Comparison of ENCODE assay signal across 9 mouse cellular contexts in the genomic region with DNA sequence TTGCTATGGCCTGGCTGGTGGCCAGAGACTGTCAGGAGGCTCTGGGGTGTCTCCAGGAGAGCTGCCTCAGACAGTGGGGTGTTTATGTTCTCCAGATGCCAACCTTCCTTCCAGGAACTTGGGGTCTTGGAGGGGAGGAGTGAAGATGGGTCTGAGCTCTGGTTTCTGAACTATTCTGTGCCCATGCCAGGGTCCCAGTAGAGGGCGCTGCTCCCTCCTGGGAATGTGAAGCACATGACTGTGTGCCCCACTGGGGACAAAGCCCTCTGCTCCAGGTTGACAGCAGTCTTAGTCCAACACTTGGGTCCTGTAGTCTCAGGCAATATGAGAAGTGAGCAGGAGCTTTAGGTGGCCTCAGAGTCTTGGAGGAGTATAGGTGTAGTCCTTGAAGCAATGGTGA. TPM values are rescaled to one million over a fixed set of nuclear protein-coding genes. Genes with fewer than 3 reads are reported as not detected.
DNase-seq lines count a peak whose midpoint lies in the region; ATAC-seq and TF ChIP-seq lines count a peak whose summit lies in the region.
"Had no signal": no experiment of that assay in that cellular context is flagged by ENCODE, and none has a peak within 500 bp of the region (broad histone marks: within the 10 kb centered on the region; RNA-seq: fewer than 3 reads in every experiment).

No protein-coding gene starts in this region.

- no peak overlapping the region for H3K9ac ChIP-seq in kidney, embryonic 14.5 days (ENCODE audit: low read depth, low read length)
- H3K9ac ChIP-seq in ES-E14 (ENCODE audit: insufficient read depth, low read depth, low read length, poor library complexity, severe bottlenecking), result no peak overlapping the region

- H3K4me1 ChIP-seq in kidney, embryonic 14.5 days (ENCODE audit: control insufficient read depth, insufficient read depth, low read length), result no peaks in the 10 kb centered on the region
- peaks cover 0 to 2% of the 10 kb centered on the region in 2 experiments; a peak in 1 of 4 replicates for H3K4me1 ChIP-seq in ES-E14 (ENCODE audit: control insufficient read depth in 2 of 2, insufficient read depth in 2 of 2, low read length in 2 of 2, poor library complexity in 1 of 2)
- peaks cover 6% of the 10 kb centered on the region; the same call in 1 of the 2 replicates for H3K4me1 ChIP-seq in embryonic facial prominence, embryonic 10.5 days

- no peaks in the 10 kb centered on the region for H3K9me3 ChIP-seq in kidney, embryonic 14.5 days (ENCODE audit: control insufficient read depth, low read length)
- H3K9me3 ChIP-seq in ES-E14 (ENCODE audit: control insufficient read depth, insufficient read depth, low read depth, low read length), result no peaks in the 10 kb centered on the region
- no peaks in the 10 kb centered on the region for H3K9me3 ChIP-seq in embryonic facial prominence, embryonic 10.5 days

- no peaks in the 10 kb centered on the region for H3K27me3 ChIP-seq in kidney, embryonic 14.5 days (ENCODE audit: control insufficient read depth, insufficient read depth, low read length)
- H3K27me3 ChIP-seq in embryonic facial prominence, embryonic 10.5 days (replicated peaks; ENCODE audit: low read depth, poor library complexity, severe bottlenecking), result no peaks in the 10 kb centered on the region

- no peak; the same call in 1 of the 2 replicates for ATAC-seq in kidney, embryonic 14.5 days (ENCODE audit: low FRiP score, low TSS enrichment)

- no peaks in the 10 kb centered on the region for H3K36me3 ChIP-seq in kidney, embryonic 14.5 days (ENCODE audit: control insufficient read depth, insufficient read depth, low read length)
- H3K36me3 ChIP-seq in ES-E14 (ENCODE audit: control insufficient read depth, insufficient read depth, low read length, poor library complexity, severe bottlenecking), result no peaks in the 10 kb centered on the region
- no peaks in the 10 kb centered on the region for H3K36me3 ChIP-seq in embryonic facial prominence, embryonic 10.5 days (replicated peaks)

- peak; percentile 65 for DNase-seq in kidney, adult 18-20 months
- DNase-seq in ES-E14 (ENCODE audit: low read depth, low spot score), result peak; percentile 54
- peak; percentile 43 for DNase-seq in embryonic facial prominence, embryonic 10.5 days (ENCODE audit: low spot score)
- DNase-seq in mesoderm, embryonic 11.5 days (ENCODE audit: low read depth, low spot score), result peak; percentile 36
- DNase-seq in urinary bladder, postnatal 14 days (ENCODE audit: low spot score), result no peak
- DNase-seq in layer of hippocampus, postnatal 14 days (ENCODE audit: low spot score in 2 of 2), result no peak

- WGBS in kidney, embryonic 14.5 days, result 6% methylated on average over 1 of the region's 1 CpGs
- WGBS in embryonic facial prominence, embryonic 10.5 days, result 5% methylated on average over 1 of the region's 1 CpGs

- no peak overlapping the region for H3K4me3 ChIP-seq in kidney, embryonic 14.5 days (ENCODE audit: low read length)
- no peak overlapping the region for H3K4me3 ChIP-seq in ES-E14 (ENCODE audit: insufficient read depth in 1 of 2, low read depth in 1 of 2, low read length in 2 of 2, poor library complexity in 1 of 2, severe bottlenecking in 1 of 2)
- no peak overlapping the region for H3K4me3 ChIP-seq in embryonic facial prominence, embryonic 10.5 days

- H3K4me2 ChIP-seq in kidney, embryonic 14.5 days (replicated peaks; ENCODE audit: low read depth, low read length), result no peak overlapping the region

- in situ Hi-C loops in ES-E14 (cut with MboI; ENCODE audit: low sequenced_read_pairs in 2 of 2, unreplicated experiment in 2 of 2), result no loop called here

- H3K27ac ChIP-seq in kidney, embryonic 14.5 days (ENCODE audit: low read depth, low read length), result no peak overlapping the region
- no peak overlapping the region for H3K27ac ChIP-seq in ES-E14 (ENCODE audit: insufficient read depth, low read depth, low read length, poor library complexity, severe bottlenecking)
- no peak overlapping the region for H3K27ac ChIP-seq in embryonic facial prominence, embryonic 10.5 days (replicated peaks)

TF ChIP-seq in ES-E14, 5 proteins besides CTCF, POLR2A, EP300 and RAD21:
- TF ChIP-seq CHD2 (IDR thresholded peaks at IDR 0.05; ENCODE audit: low read depth, low read length) (no peak), ZC3H11A (IDR thresholded peaks at IDR 0.05; ENCODE audit: borderline replicate concordance, low read depth, low read length) (no peak), MAFK (IDR thresholded peaks at IDR 0.05; ENCODE audit: insufficient read depth, low read depth, low read length) (no peak), HCFC1 (IDR thresholded peaks at IDR 0.05; ENCODE audit: borderline replicate concordance, insufficient read depth, low read length) (no peak), ZNF384 (IDR thresholded peaks at IDR 0.05; ENCODE audit: low read depth, low read length) (no peak)

RNA-seq across cellular contexts. Expression of a gene that starts 11.5 kb away (rescaled TPM):
- polyA plus RNA-seq in kidney, embryonic 14.5 days (2014; fragmentation: Nextera tagmentation; extraction: Ambion mirVana), result 0.37 and 0.64 TPM in 2 replicates
- total RNA-seq in ES-E14 (2012; rRNA removed), result 1.2 and 2.4 TPM in 2 replicates
- polyA plus RNA-seq in embryonic facial prominence, embryonic 10.5 days (2016; fragmentation: Nextera tagmentation; extraction: Ambion mirVana), result 1.4 and 2.3 TPM in 2 replicates
- total RNA-seq in layer of hippocampus, postnatal 14 days (2021), result 10 to 100 TPM; 46.3 to 46.7 TPM

RNA-seq across cellular contexts. Expression of a gene that starts 29.6 kb away (rescaled TPM):
- 36.7 and 56.5 TPM in 2 replicates for polyA plus RNA-seq in kidney, embryonic 14.5 days (2014; fragmentation: Nextera tagmentation; extraction: Ambion mirVana)
- 9.2 and 11.6 TPM in 2 replicates for total RNA-seq in ES-E14 (2012; rRNA removed)
- polyA plus RNA-seq in embryonic facial prominence, embryonic 10.5 days (2016; fragmentation: Nextera tagmentation; extraction: Ambion mirVana), result 91.0 and 97.4 TPM in 2 replicates
- 10 to 100 TPM; 50.6 to 52.1 TPM for total RNA-seq in layer of hippocampus, postnatal 14 days (2021)

RNA-seq across cellular contexts. Expression of a gene that starts 32.7 kb away (rescaled TPM):
- 0.54 TPM in 1 of 2 replicates, not detected in the other for polyA plus RNA-seq in kidney, embryonic 14.5 days (2014; fragmentation: Nextera tagmentation; extraction: Ambion mirVana)
- total RNA-seq in ES-E14 (2012; rRNA removed), result not detected in 2 replicates
- 0.17 TPM in 1 of 2 replicates, not detected in the other for polyA plus RNA-seq in embryonic facial prominence, embryonic 10.5 days (2016; fragmentation: Nextera tagmentation; extraction: Ambion mirVana)
- 1 to 10 TPM; 1.1 to 1.4 TPM for total RNA-seq in layer of hippocampus, postnatal 14 days (2021)
- total RNA-seq: common myeloid progenitor, adult 5-6 weeks had no signal
- polyA plus RNA-seq: intestine, embryonic 14.5 days had no signal

RNA-seq across cellular contexts. Expression of a gene that starts 39.9 kb away (rescaled TPM):
- polyA plus RNA-seq in kidney, embryonic 14.5 days (2014; fragmentation: Nextera tagmentation; extraction: Ambion mirVana), result 0.51 and 0.65 TPM in 2 replicates
- total RNA-seq in ES-E14 (2012; rRNA removed), result 0.36 TPM in 1 of 2 replicates, not detected in the other
- polyA plus RNA-seq in embryonic facial prominence, embryonic 10.5 days (2016; fragmentation: Nextera tagmentation; extraction: Ambion mirVana), result 2.1 and 3.0 TPM in 2 replicates
- total RNA-seq in layer of hippocampus, postnatal 14 days (2021), result 10 to 100 TPM; 12.7 to 14.7 TPM
- total RNA-seq: common myeloid progenitor, adult 5-6 weeks had no signal

Comparison
In these comparisons a context has a peak if more than half of its experiments do, and no peak if none do; other contexts are left out.
1. DNase-seq: peak in kidney, adult 18-20 months (single experiment), ES-E14 (single experiment), embryonic facial prominence, embryonic 10.5 days (single experiment) and mesoderm, embryonic 11.5 days (single experiment); none in urinary bladder, postnatal 14 days (single experiment) and layer of hippocampus, postnatal 14 days (0 of 2).
2. RNA of a gene that starts 11.5 kb away (total RNA-seq): 46.3 to 46.7 TPM in layer of hippocampus, postnatal 14 days; 1.2 to 2.4 TPM in ES-E14; every median in the first group is over 10 times any median in the second.